ENCODE assay signal across 9 mouse cellular contexts in genomic region chr17:24529883-24530282, GRCm38 (mm10). TPM values are rescaled to one million over a fixed set of nuclear protein-coding genes. Genes with fewer than 3 reads are reported as not detected.
DNase-seq lines count a peak whose midpoint lies in the region; ATAC-seq and TF ChIP-seq lines count a peak whose summit lies in the region.
"Had no signal": no experiment of that assay in that cellular context is flagged by ENCODE, and none has a peak within 500 bp of the region (broad histone marks: within the 10 kb centered on the region; RNA-seq: fewer than 3 reads in every experiment).

No protein-coding gene starts in this region.

- peak overlapping the region; percentile 88 for H3K4me2 ChIP-seq in forebrain, embryonic 12.5 days
- peak overlapping the region; percentile 94 for H3K4me2 ChIP-seq in liver, embryonic 11.5 days
- H3K4me2 ChIP-seq in stomach, postnatal 0 days (replicated peaks; ENCODE audit: low read depth): peak overlapping the region; percentile 62

- peaks cover 61% of the 10 kb centered on the region for H3K4me1 ChIP-seq in forebrain, embryonic 12.5 days
- H3K4me1 ChIP-seq in liver, embryonic 11.5 days (replicated peaks; ENCODE audit: control insufficient read depth, insufficient read depth, low read length): peaks cover 29% of the 10 kb centered on the region
- H3K4me1 ChIP-seq in stomach, postnatal 0 days (replicated peaks; ENCODE audit: control insufficient read depth, insufficient read depth): peaks cover 13% of the 10 kb centered on the region

- no peaks in the 10 kb centered on the region for H3K27me3 ChIP-seq in forebrain, embryonic 12.5 days
- no peaks in the 10 kb centered on the region for H3K27me3 ChIP-seq in liver, embryonic 11.5 days (replicated peaks; ENCODE audit: control insufficient read depth, insufficient read depth, low read length)
- no peaks in the 10 kb centered on the region for H3K27me3 ChIP-seq in stomach, postnatal 0 days (ENCODE audit: control insufficient read depth, insufficient read depth, low read length)

- no peak for ATAC-seq in forebrain, embryonic 12.5 days (ENCODE audit: low FRiP score)
- no peak for ATAC-seq in liver, embryonic 11.5 days (replicated peaks; ENCODE audit: low FRiP score)
- ATAC-seq in stomach, postnatal 0 days (ENCODE audit: low FRiP score, low TSS enrichment): no peak

- H3K27ac ChIP-seq in forebrain, embryonic 12.5 days: peak overlapping the region; percentile 89; the same call in 1 of the 2 replicates
- H3K27ac ChIP-seq in liver, embryonic 11.5 days (ENCODE audit: low read depth, low read length): peak overlapping the region; percentile 97
- peak overlapping the region; percentile 18; the same call in 1 of the 2 replicates for H3K27ac ChIP-seq in stomach, postnatal 0 days (replicated peaks)

- TF ChIP-seq CTCF in stomach, postnatal 0 days (IDR thresholded peaks at IDR 0.05; ENCODE audit: low read depth): no peak

- TF ChIP-seq EP300 in stomach, postnatal 0 days (optimal IDR thresholded peaks at IDR 0.05): no peak

- peak overlapping the region; percentile 63 for H3K4me3 ChIP-seq in forebrain, embryonic 12.5 days (replicated peaks)
- H3K4me3 ChIP-seq in liver, embryonic 11.5 days (ENCODE audit: low read depth, low read length): peak overlapping the region; percentile 91
- H3K4me3 ChIP-seq in stomach, postnatal 0 days (ENCODE audit: low read depth, low read length): peak overlapping the region; percentile 42; the same call in 1 of the 2 replicates

- H3K9ac ChIP-seq in forebrain, embryonic 12.5 days: peak overlapping the region; percentile 79
- H3K9ac ChIP-seq in liver, embryonic 11.5 days (ENCODE audit: low read depth, low read length): peak overlapping the region; percentile 95
- H3K9ac ChIP-seq in stomach, postnatal 0 days (ENCODE audit: low read length): peak overlapping the region; percentile 64

- H3K36me3 ChIP-seq in forebrain, embryonic 12.5 days (replicated peaks): peaks cover 20% of the 10 kb centered on the region
- peaks cover 10% of the 10 kb centered on the region for H3K36me3 ChIP-seq in liver, embryonic 11.5 days (ENCODE audit: control insufficient read depth, insufficient read depth, low read length)
- H3K36me3 ChIP-seq in stomach, postnatal 0 days (ENCODE audit: control insufficient read depth, insufficient read depth, low read length): peaks cover 3% of the 10 kb centered on the region; the same call in 1 of the 2 replicates

- 23% methylated on average over 5 of the region's 5 CpGs for WGBS in forebrain, embryonic 12.5 days
- 15% methylated on average over 5 of the region's 5 CpGs for WGBS in liver, embryonic 11.5 days
- 30% methylated on average over 5 of the region's 5 CpGs for WGBS in stomach, postnatal 0 days

- no peaks in the 10 kb centered on the region for H3K9me3 ChIP-seq in forebrain, embryonic 12.5 days
- H3K9me3 ChIP-seq in liver, embryonic 11.5 days (ENCODE audit: control insufficient read depth, low read length): no peaks in the 10 kb centered on the region
- no peaks in the 10 kb centered on the region for H3K9me3 ChIP-seq in stomach, postnatal 0 days (ENCODE audit: control insufficient read depth, low read length)

- peak; percentile 40 for DNase-seq in testis, postnatal 10 days (ENCODE audit: low spot score)
- DNase-seq in testis, postnatal 14 days (ENCODE audit: low spot score): no peak
- DNase-seq in liver, embryonic 11.5 days (ENCODE audit: low spot score): no peak
- no peak for DNase-seq in stomach, postnatal 0 days (ENCODE audit: low spot score)
- no peak for DNase-seq in gastrocnemius, postnatal 25 days
- no peak for DNase-seq in thymus, postnatal 4 days
- DNase-seq in thymus, postnatal 14 days: no peak
- DNase-seq: layer of hippocampus, adult 9-11 months had no signal

RNA-seq across cellular contexts. Expression of gene Traf7, which starts 2.1 kb away (rescaled TPM):
- 100 and 103 TPM in 2 replicates for polyA plus RNA-seq in forebrain, embryonic 12.5 days (2016; fragmentation: Nextera tagmentation; extraction: Ambion mirVana)
- polyA plus RNA-seq in liver, embryonic 11.5 days (2014; fragmentation: Nextera tagmentation; extraction: Ambion mirVana): 81.0 and 90.7 TPM in 2 replicates
- polyA plus RNA-seq in stomach, postnatal 0 days (2015; fragmentation: Nextera tagmentation; extraction: Ambion mirVana): 41.8 and 42.6 TPM in 2 replicates
- total RNA-seq in gastrocnemius, postnatal 25 days (2021): 10 to 100 TPM; 33.2 to 36.7 TPM

RNA-seq across cellular contexts. Expression of gene Rab26, which starts 4.1 kb away (rescaled TPM):
- 1.7 and 1.9 TPM in 2 replicates for polyA plus RNA-seq in forebrain, embryonic 12.5 days (2016; fragmentation: Nextera tagmentation; extraction: Ambion mirVana)
- polyA plus RNA-seq in liver, embryonic 11.5 days (2014; fragmentation: Nextera tagmentation; extraction: Ambion mirVana): 2.0 and 2.4 TPM in 2 replicates
- polyA plus RNA-seq in stomach, postnatal 0 days (2015; fragmentation: Nextera tagmentation; extraction: Ambion mirVana): 0.82 and 0.85 TPM in 2 replicates
- total RNA-seq in gastrocnemius, postnatal 25 days (2021): under 1 TPM in 1 of 2 experiments, not detected in 1; 0.23 TPM

RNA-seq across cellular contexts. Expression of gene Pkd1, which starts 19.8 kb away (rescaled TPM):
- polyA plus RNA-seq in forebrain, embryonic 12.5 days (2016; fragmentation: Nextera tagmentation; extraction: Ambion mirVana): 15.5 and 17.9 TPM in 2 replicates
- 8.7 and 12.2 TPM in 2 replicates for polyA plus RNA-seq in liver, embryonic 11.5 days (2014; fragmentation: Nextera tagmentation; extraction: Ambion mirVana)
- 10.9 and 12.3 TPM in 2 replicates for polyA plus RNA-seq in stomach, postnatal 0 days (2015; fragmentation: Nextera tagmentation; extraction: Ambion mirVana)
- total RNA-seq in gastrocnemius, postnatal 25 days (2021): 10 to 100 TPM; 20.2 to 21.1 TPM

RNA-seq across cellular contexts. Expression of gene Caskin1, which starts 41.5 kb away (rescaled TPM):
- 14.8 and 16.6 TPM in 2 replicates for polyA plus RNA-seq in forebrain, embryonic 12.5 days (2016; fragmentation: Nextera tagmentation; extraction: Ambion mirVana)
- 0.47 and 0.56 TPM in 2 replicates for polyA plus RNA-seq in liver, embryonic 11.5 days (2014; fragmentation: Nextera tagmentation; extraction: Ambion mirVana)
- polyA plus RNA-seq in stomach, postnatal 0 days (2015; fragmentation: Nextera tagmentation; extraction: Ambion mirVana): 0.84 and 1.3 TPM in 2 replicates
- total RNA-seq in gastrocnemius, postnatal 25 days (2021): under 1 TPM; 0.10 to 0.11 TPM

RNA-seq across cellular contexts. Expression of gene Mlst8, which starts 51.0 kb away (rescaled TPM):
- polyA plus RNA-seq in forebrain, embryonic 12.5 days (2016; fragmentation: Nextera tagmentation; extraction: Ambion mirVana): 34.4 and 37.9 TPM in 2 replicates
- 22.3 TPM in 2 replicates for polyA plus RNA-seq in liver, embryonic 11.5 days (2014; fragmentation: Nextera tagmentation; extraction: Ambion mirVana)
- polyA plus RNA-seq in stomach, postnatal 0 days (2015; fragmentation: Nextera tagmentation; extraction: Ambion mirVana): 12.4 and 13.4 TPM in 2 replicates
- total RNA-seq in gastrocnemius, postnatal 25 days (2021): 10 to 100 TPM; 10.5 to 11.7 TPM

Comparison
In these comparisons a context has a peak if more than half of its experiments do, and no peak if none do; other contexts are left out.
1. H3K27ac ChIP-seq: peak in every context shown above with its lines; median percentile 97 in liver, embryonic 11.5 days; 89 in forebrain, embryonic 12.5 days; 18 in stomach, postnatal 0 days.